Mouse (Mus musculus): ENCODE data around the gene Fbxl22.
A peak's percentile ranks its signal among the peaks of the same experiment; 100 is the strongest.

Fbxl22 gene

DNA sequence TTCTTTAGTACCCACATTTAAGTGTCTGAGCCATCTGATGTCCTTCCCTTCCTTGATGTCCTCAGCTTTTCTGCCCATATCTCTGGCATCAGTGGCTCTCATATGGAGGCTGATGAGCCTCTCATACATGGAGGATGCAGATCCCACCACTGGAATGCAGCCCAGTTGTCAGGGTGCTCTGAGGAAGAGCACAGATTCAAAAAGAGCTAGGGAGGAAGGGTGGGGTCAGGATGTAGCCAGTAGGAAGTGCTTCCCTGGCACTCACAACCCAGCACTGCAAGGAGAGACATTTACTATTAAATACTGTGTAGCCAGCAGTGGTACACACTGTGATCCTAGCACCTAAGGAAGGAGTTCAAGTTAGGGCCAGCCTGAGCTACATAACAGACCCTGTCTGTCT is 8.0 kb downstream of the Fbxl22 start:
- DNase-seq (ENCODE audit: low spot score), result no peak

DNA sequence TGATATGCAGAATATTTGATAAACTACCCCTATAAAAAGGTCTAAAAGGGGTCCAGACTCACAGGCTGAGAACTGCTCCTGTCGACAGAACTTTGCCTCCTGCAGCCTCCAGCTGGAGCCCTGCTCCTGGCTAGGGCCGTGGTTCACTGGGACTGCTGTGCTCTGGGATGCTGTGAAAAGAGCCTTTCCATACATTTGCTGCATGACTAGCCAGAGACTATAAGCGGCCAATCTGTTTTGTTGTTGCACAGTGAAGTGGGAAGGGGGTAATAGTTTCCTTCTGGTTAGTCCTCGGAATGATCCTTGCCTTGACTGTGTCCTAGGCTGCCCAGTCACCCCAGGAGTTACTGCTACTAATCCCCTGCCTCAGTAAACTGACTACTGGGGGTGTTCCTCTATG is 8.4 kb downstream of the Fbxl22 start:
- DNase-seq (ENCODE audit: low spot score), result no peak

DNA sequence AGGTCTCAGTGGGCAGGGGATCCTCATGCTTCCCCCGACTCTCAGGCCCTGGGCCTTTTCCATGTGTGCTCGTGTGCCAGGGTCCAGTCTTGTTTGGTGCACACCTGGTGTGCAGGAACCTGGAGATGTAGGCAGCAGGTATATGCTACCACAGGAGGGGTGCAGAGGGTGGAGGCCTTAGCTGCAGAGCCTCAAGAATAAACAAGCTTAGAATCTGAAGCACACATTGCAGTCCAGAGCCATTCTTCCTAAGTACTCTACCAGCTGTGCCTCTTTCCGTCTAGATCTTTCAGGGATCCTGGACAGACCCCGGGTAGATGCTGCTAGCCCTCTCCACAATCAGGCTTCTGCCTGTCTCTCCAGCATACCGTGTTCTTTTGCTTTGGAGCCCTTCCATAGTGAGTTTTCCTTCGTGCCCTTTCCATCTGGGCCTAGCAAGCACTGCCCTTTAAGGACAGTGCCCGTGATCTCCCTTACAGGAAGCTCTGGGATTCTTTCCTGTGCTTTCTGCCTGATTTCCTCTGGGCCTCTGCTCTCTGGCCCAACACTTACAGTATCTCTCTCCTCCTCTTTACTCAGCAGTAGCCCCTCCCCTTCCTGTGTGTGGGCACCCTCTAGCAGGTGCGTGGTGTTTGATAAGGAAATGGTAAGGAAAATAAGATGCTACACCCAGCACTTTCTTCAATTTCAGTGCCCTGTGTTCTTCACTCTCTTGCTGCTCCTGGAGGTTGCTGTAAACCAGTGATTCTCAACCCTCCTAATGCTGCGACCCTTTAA is 9.1 kb downstream of the Fbxl22 start:
- DNase-seq (ENCODE audit: low spot score), result peak; percentile 92

DNA sequence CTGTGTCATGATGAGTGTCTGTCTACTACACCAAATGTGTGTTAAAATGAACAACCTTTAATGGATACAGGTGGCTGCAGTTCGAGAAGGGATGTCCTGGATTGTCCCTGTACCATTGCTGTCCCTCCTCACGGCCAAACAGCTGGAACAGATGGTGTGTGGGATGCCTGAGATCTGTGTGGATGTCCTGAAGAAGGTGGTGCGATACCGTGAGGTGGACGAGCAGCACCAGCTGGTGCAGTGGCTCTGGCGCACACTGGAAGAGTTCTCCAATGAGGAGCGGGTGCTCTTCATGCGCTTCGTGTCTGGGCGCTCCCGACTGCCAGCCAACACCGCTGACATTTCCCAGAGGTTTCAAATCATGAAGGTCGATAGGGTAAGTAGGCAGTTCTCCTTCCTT is 9.9 kb downstream of the Fbxl22 start:
- no peak for DNase-seq (ENCODE audit: low spot score)

DNA sequence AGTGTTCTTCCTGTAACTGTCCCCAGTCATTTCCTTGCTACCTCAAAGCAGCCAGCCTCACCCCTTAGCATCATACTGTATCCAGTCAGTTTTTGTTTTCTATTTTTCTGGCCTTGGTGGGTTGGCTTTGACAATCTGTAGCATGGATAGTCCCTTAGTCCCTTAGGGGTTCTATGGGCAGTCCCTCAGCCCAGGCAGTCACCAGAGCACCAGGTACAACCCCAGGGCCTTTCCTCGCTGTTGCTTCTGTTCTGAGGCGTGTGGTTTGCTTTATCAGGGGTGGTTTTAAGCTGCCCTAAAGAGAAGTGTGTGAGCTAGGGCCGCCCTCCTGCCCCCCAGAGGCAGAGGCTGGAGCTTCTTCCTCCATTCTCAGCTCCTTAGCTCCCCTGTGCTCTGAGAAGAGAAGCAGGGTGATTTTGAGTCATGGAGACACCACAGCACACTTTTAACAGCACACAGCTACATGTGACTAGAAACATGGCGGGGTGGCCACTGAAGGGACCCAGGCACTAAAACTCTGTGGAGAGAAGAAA is 10.4 kb downstream of the Fbxl22 start:
- DNase-seq (ENCODE audit: low spot score), result peak; percentile 64

DNA sequence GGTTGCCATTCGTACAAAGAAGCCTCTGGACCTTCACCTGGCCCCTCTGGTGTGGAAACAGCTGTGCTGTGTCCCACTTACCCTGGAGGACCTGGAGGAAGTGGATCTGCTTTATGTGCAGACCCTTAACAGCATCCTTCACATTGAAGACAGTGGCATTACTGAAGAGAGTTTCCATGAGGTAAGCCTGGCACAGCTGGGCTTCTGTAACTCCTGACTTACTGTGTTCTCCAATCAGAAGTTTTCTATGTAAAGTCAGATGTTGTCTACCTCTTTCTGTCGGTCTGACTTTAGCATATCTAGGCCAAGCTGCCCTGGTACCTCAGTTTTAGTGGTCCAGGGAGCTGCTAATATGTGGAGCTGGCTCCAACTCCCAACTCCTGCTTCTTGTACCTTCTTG is 13.1 kb downstream of the Fbxl22 start:
- no peak for DNase-seq (ENCODE audit: low spot score)

DNA sequence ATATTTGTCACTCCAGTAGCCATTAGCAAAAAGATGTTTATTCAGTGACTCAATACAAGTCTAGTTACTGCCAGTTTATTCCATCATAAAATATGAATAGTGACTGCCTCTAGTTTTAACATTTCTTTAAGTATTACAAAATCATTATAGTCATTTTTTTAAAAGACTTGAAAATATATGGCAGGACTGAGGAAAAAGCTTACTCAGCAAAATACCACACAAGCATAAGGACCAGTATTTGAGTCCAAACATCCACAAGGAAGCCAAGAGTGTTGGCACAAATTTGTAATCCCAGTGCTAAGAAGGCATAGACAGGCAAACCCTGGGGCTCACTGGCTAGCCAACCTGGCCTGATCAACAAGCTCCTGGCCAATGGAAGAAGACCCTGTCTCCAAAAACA is 20.4 kb downstream of the Fbxl22 start:
- no peak for DNase-seq (ENCODE audit: low spot score)

DNA sequence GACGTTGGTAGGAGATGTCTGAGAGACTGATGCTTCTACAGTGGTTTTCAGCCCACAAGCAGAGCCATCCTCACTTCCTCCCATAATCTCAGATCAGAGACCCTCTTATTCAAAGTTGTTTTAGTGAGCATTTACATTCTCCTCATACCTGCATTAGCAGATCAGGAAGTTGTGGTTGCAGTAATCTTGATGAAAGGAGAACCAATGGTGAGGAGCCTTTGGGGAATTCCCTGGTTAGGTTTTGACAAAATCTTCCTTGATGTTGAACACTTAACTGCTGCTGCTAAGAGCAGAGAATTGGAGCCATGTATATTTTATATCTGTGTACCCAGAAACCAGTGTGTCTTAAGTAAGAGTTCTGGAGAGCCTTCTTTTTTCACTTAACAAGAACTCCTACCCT is 22.0 kb downstream of the Fbxl22 start:
- DNase-seq (ENCODE audit: low spot score), result no peak

DNA sequence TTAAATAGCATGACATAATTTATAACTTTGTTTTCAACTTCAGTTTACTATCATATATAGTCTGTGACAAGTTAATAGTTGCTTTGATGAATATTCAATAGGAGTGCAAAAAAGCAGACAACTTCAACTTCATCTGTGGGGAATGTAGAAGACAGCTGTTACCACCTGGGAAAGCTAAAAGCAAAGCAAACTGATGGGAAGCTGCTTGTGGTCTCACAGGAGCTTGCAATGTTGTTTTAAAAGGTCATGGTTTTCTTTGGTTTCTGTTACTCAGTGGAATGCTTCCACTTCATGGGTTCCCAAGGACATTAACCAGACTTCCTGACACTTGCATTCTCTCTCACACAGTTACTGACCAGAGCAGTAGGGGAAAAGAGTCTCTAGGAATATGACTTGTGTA is 25.6 kb downstream of the Fbxl22 start:
- no peak for DNase-seq (ENCODE audit: low spot score)

DNA sequence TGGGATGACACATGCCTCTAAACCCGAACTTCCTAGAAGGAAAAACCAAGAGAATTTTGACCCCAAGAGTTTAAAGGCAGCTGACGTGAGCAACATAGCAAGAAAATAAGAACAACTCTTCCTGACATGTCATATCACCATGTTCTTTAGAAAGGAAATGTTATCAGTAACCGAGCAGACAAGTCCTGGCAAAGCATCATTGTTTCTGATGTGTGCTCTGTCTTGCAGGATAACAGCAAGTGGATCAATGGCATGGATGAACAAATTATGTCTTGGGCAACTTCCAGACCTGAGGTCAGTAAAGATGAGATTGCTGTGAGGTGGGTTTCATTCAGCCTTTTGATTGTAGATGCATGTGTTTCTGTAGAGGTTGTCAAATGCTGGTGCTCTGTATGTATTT is 31.0 kb downstream of the Fbxl22 start:
- no peak for DNase-seq (ENCODE audit: low spot score)

DNA sequence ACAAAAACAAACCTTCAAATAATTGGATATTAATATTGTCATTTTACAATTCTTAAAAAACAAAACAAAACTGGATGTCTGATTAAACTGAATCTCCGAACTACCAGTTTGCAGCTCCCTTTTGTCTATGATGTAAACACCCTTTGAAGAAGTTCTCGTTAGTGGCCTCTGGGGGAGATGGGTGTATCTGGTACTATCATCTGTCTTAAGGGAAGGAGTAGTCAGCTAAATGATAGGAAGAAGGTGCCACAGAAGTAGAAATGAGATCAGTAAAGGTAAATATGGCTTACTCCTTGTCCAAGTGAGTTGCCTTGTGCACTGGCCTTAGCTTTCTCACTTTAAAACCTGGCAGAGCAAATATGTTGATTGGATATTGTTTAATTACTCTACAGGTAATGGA is 36.6 kb downstream of the Fbxl22 start:
- DNase-seq (ENCODE audit: low spot score), result peak; percentile 29

DNA sequence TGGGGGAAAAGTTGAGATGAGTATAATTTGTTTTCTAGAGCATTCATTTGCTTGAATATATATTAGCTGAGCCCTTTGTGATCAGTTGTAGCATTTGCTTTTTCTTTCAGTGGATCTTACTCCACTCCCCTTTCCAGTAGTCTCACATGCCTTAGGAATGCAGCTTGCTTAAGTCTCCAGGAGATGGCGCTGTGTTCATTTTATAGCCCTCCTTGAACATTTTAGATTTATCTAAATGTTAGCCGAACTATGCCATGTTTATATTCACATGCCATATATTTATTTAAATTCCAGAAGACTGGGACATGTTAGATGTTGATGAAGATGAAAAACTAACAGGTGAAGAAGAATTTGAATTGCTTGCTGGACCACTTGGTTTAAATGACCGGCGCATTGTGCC is 49.3 kb downstream of the Fbxl22 start:
- DNase-seq (ENCODE audit: low spot score), result peak; percentile 53
